Mouse (Mus musculus): ENCODE data around the gene Fndc10. TPM values are rescaled to one million over a fixed set of nuclear protein-coding genes. Genes with fewer than 3 reads are reported as not detected.

The Fndc10 gene
- 0.39 and 0.52 TPM in 2 replicates for polyA plus RNA-seq (2012; rRNA removed)

DNA sequence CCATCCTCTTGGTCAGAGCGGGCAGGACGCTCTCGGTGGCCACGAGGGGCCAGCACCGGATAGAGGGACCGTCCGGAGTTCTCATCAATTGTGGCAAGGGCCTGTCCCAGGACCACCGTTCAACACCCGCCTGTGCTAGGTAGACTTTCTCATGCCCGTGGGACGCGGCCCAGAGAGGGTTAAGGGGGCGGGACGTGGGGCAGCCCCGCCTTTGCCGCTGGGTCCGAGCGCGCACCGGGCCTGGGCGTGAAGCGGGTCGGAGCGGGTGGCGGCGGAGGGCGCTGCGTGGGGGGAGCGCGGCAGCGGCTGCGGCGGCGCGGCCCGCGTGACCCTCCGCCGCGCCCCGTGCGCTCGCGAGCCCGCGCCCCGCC, at the start of gene Fndc10:
TSS of gene Fndc10 (plus strand) at position 232 of the 371 bp plus-strand sequence.

DNA sequence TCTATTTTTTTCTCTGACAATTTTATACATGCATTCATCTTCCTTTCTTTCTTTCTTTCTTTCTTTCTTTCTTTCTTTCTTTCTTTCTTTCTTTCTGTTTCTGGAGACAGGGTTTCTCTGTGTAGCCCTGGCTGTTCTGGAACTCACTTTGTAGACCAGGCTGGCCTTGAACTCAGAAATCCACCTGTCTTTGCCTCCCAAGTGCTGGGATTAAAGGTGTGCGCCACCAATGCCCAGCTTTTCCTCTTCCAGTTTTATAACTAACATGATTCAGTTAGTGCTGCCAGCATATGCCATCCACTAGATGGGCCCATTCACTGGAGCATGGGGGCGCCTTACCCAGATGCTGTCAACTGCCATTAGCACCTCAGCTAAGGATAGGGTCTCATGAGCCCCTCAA, 48.8 kb upstream of the Fndc10 start, which contains the start of gene Gm10563:
TSS of gene Gm10563 (minus strand) at position 101 of the 400 bp plus-strand sequence.

DNA sequence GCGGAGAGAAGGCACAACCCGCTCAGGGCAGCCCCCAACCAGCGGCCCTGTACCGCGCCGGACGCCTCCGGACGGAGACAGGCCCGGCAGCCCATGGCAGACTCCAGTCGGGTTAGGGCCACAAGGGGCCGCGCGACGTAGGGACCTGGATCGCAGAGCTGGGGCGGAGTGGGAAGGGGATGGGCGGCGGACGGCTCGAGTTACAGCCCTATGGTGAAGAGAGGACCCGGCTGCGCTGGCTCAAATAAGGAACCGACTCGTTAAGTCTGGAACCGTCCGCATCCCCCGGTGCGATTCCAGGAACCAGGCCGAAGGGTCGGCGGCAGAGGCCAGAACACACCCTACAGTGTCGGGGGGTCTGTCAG, 41.1 kb upstream of the Fndc10 start, which contains the start of gene Mmp23:
TSS of gene Mmp23 (minus strand) at position 299 of the 365 bp plus-strand sequence.

DNA sequence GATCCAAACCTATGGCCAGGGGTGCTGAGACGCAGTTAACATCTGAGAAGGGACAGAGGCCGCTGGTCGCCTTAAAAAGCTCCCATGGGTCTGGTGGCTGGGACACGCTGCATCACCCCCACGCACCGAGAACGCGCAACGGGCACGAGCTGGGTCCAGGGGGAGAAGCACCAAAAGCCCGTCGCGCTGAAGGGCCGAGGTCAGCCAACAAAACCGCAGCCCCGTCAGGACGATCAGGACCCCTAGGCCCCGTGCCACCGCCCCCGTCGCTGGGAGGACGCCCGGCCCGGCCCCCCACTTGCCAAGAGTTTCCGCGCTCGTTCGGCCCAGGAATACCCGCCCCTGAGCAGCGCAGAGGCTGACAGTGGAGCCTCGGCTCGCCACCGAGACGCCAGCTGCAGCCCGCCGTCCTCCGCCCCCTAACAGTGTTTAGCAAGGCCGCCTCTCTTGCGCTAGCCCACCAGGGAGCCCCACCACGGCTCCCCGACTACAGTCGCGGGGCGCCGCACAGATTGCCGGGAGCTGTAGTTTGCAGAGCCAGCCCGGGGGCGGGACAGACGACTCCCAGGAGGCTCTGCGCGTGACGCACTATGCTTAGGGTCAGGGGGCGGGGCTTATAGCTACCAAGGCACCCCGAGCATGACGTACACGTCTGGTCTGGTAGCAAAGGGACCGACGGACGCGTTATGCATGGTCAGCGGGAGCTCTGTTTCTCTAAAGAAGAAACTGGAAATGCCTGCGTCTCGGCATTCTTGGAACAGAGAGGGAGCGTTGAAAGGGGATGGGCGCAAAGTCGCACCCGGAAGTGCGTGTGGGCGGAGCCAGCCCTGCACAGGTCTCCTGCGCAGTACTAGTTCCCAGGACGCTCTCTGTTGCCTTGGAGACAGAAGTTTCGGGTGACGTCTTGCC, 25.2 kb upstream of the Fndc10 start, which contains the start of gene Mib2:
TSS of gene Mib2 (minus strand) at position 510 of the 909 bp plus-strand sequence.

GRCm38 (mm10) chr4:155704721-155705591, 10.8 kb downstream of the Fndc10 start, which contains the start of gene Ssu72:
TSS of gene Ssu72 (plus strand) at chr4:155704800.

DNA sequence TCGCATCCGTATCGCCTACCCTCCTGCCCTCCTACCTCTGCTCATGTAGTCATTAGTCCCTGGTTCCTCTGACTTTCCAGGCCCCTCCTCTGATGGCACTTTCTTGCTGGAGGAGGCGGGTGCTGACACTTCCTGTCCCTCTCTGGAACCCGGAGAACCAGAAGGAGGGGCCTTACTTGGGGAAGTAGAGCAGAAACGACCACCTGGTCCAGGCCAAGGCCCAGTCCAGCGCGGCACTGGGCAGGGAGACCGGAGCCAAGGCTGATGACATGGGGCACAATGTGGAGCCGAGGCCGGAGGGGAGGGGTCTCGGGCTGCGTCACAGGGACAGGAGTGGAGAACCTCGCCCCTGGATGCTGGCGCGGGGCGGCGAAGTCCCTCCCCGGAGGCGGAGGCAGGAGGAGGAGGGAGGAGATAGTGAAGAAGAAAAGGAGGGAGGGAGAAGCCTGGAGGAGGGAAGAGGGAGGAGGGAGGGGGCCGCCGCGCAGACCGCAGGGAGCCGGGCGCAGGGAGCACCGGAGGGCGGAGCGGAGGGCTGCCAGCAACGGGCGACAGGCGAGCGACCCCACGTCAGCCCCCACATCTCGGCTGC, 40.3 kb downstream of the Fndc10 start, which contains the start of gene Tmem240:
TSS of gene Tmem240 (plus strand) at position 451 of the 592 bp plus-strand sequence.

Other genes starting within 250 kb of the Fndc10 start
- not detected in 2 replicates for gene Tmem52, start 225.2 kb upstream of the Fndc10 start, polyA plus RNA-seq (2012; rRNA removed)
- 75.5 and 96.0 TPM in 2 replicates for gene Gnb1, start 203.0 kb upstream of the Fndc10 start, polyA plus RNA-seq (2012; rRNA removed)
- 28.9 and 34.9 TPM in 2 replicates for gene Nadk, start 132.0 kb upstream of the Fndc10 start, polyA plus RNA-seq (2012; rRNA removed)
- gene Slc35e2, start 92.9 kb upstream of the Fndc10 start, polyA plus RNA-seq (2012; rRNA removed), result 3.9 and 5.0 TPM in 2 replicates
- gene Cdk11b, start 69.5 kb upstream of the Fndc10 start, polyA plus RNA-seq (2012; rRNA removed), result 19.8 and 24.5 TPM in 2 replicates
- not detected in 2 replicates for gene Gm10563, start 48.9 kb upstream of the Fndc10 start, polyA plus RNA-seq (2012; rRNA removed)
- 4.6 TPM in 2 replicates for gene Mmp23, start 41.0 kb upstream of the Fndc10 start, polyA plus RNA-seq (2012; rRNA removed)
- 4.1 and 4.6 TPM in 2 replicates for gene Mib2, start 25.1 kb upstream of the Fndc10 start, polyA plus RNA-seq (2012; rRNA removed)
- gene Ssu72, start 10.5 kb downstream of the Fndc10 start, polyA plus RNA-seq (2012; rRNA removed), result 35.5 and 42.0 TPM in 2 replicates
- 0.09 and 0.20 TPM in 2 replicates for gene Tmem240, start 40.5 kb downstream of the Fndc10 start, polyA plus RNA-seq (2012; rRNA removed)
- 37.8 and 42.2 TPM in 2 replicates for gene Atad3a, start 66.8 kb downstream of the Fndc10 start, polyA plus RNA-seq (2012; rRNA removed)
- 0.12 and 0.18 TPM in 2 replicates for gene Vwa1, start 80.4 kb downstream of the Fndc10 start, polyA plus RNA-seq (2012; rRNA removed)
- 0.29 TPM in 2 replicates for gene Tmem88b, start 91.5 kb downstream of the Fndc10 start, polyA plus RNA-seq (2012; rRNA removed)
- 0.02 TPM in 1 of 2 replicates, not detected in the other for gene Ankrd65, start 96.1 kb downstream of the Fndc10 start, polyA plus RNA-seq (2012; rRNA removed)
- 68.5 and 74.1 TPM in 2 replicates for gene Mrpl20, start 108.5 kb downstream of the Fndc10 start, polyA plus RNA-seq (2012; rRNA removed)
- 66.5 and 75.1 TPM in 2 replicates for gene Ccnl2, start 118.1 kb downstream of the Fndc10 start, polyA plus RNA-seq (2012; rRNA removed)
- 76.4 and 80.4 TPM in 2 replicates for gene Aurkaip1, start 136.9 kb downstream of the Fndc10 start, polyA plus RNA-seq (2012; rRNA removed)
- 5.0 and 5.9 TPM in 2 replicates for gene Mxra8, start 145.3 kb downstream of the Fndc10 start, polyA plus RNA-seq (2012; rRNA removed)
- gene Dvl1, start 153.1 kb downstream of the Fndc10 start, polyA plus RNA-seq (2012; rRNA removed), result 18.2 and 20.1 TPM in 2 replicates
- gene Tas1r3, start 169.0 kb downstream of the Fndc10 start, polyA plus RNA-seq (2012; rRNA removed), result 0.06 and 0.08 TPM in 2 replicates
- gene Cptp, start 175.1 kb downstream of the Fndc10 start, polyA plus RNA-seq (2012; rRNA removed), result 4.5 and 5.1 TPM in 2 replicates
- 19.9 and 22.3 TPM in 2 replicates for gene Ints11, start 175.2 kb downstream of the Fndc10 start, polyA plus RNA-seq (2012; rRNA removed)
- gene Pusl1, start 197.4 kb downstream of the Fndc10 start, polyA plus RNA-seq (2012; rRNA removed), result 14.5 and 17.2 TPM in 2 replicates
- 6.8 and 9.2 TPM in 2 replicates for gene Acap3, start 197.5 kb downstream of the Fndc10 start, polyA plus RNA-seq (2012; rRNA removed)
- 34.7 and 36.6 TPM in 2 replicates for gene Ube2j2, start 249.5 kb downstream of the Fndc10 start, polyA plus RNA-seq (2012; rRNA removed)

Data from liver, embryonic 14 days (tissue).